Mouse (Mus musculus) lung, postnatal 0 days (tissue): ENCODE measurements at regions not wholly inside any gene's neighbourhood (a gene's known extent, or its start where the extent isn't known, plus 50 kb on each side); places are given as distances from the start of the nearest gene placed in this dataset.

Source experiments
- ATAC-seq: fragments of 200-750 bp; cut with Nextera tagmentation; 2 replicates; pipeline ENCODE4 v1.8.0; 2017; ENCODE audit warnings: moderate library complexity
- DNase-seq: peaks from one replicate; pipeline ENCODE4 v3.0.0-alpha.2; 2016; ENCODE audit warnings: low spot score
- H3K27ac ChIP-seq: fragments of 300-500 bp; sonication (generic); 2 replicates; pipeline ENCODE4 v1.5.1; 2014; ENCODE audit warnings: antibody characterized with exemption, mild to moderate bottlenecking, low read length, mixed read lengths
- H3K27me3 ChIP-seq: fragments of 300-500 bp; sonication (generic); replicated peaks from 2 replicates; pipeline ENCODE4 v1.6.1; 2014; ENCODE audit warnings: low read length, mixed read lengths; ENCODE audit not compliant: insufficient read depth
- H3K36me3 ChIP-seq: fragments of 300-500 bp; sonication (generic); 2 replicates; pipeline ENCODE4 v1.6.1; 2014; ENCODE audit warnings: low read length, mixed read lengths; ENCODE audit not compliant: insufficient read depth
- H3K4me1 ChIP-seq: fragments of 300-500 bp; sonication (generic); 2 replicates; pipeline ENCODE4 v1.6.1; 2014; ENCODE audit warnings: antibody characterized with exemption, low read depth, low read length, mixed read lengths; ENCODE audit not compliant: insufficient read depth
- H3K4me2 ChIP-seq: fragments of 300-500 bp; sonication (generic); replicated peaks from 2 replicates; pipeline ENCODE4 v1.6.1; 2014; ENCODE audit warnings: low read depth, mild to moderate bottlenecking, low read length, moderate library complexity, mixed read lengths
- H3K4me3 ChIP-seq: fragments of 300-500 bp; sonication (generic); 2 replicates; pipeline ENCODE4 v1.5.1; 2014; ENCODE audit warnings: low read depth, low read length
- H3K9ac ChIP-seq: fragments of 300-500 bp; sonication (generic); replicated peaks from 2 replicates; pipeline ENCODE4 v1.6.1; 2014; ENCODE audit warnings: low read depth, mild to moderate bottlenecking
- H3K9me3 ChIP-seq: fragments of 300-500 bp; sonication (generic); 2 replicates; pipeline ENCODE4 v1.6.1; 2016; ENCODE audit warnings: low read length, mixed read lengths
- CTCF ChIP-seq: IDR thresholded peaks from 2 replicates; pipeline ENCODE4 v1.5.1; 2016; ENCODE audit warnings: antibody characterized with exemption, mild to moderate bottlenecking
- EP300 ChIP-seq: IDR thresholded peaks from 2 replicates; pipeline ENCODE4 v1.6.1; 2016; ENCODE audit warnings: antibody characterized with exemption, mild to moderate bottlenecking, control low read depth
- WGBS: fragments of 180-500 bp; shearing (Covaris S2); extraction: QIAGEN DNeasy Blood & Tissue Kit; methylation state at CpG from one replicate; pipeline ENCODE4 v1.1.7; 2014; 5-methylcytosine and 5-hydroxymethylcytosine counted together

DNA sequence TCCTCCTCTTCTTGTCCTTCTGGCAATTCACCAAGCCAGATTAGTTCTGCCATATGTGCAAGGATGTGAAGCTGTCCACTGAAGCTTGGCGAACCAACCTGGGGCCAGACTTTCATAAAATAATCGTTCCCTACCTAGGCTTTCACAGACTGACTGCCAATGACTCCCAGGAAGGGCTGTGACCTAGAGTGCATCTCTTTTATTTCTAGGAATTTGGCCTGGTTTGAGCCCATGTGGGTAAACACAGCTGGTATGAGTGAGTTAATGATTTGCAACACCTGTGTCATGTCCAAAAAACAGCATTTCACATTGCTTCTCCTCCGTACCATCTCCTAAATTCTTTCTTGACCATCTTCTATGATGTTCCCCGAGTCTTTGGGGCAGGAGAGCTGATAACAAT is 178.0 kb upstream of the A1bg start:
- no peaks in the 10 kb centered on the region for H3K36me3 ChIP-seq
- H3K9me3 ChIP-seq = no peaks in the 10 kb centered on the region
- no peak overlapping the region for H3K4me3 ChIP-seq
- no peak overlapping the region for H3K4me2 ChIP-seq
- TF ChIP-seq EP300 (no peak), CTCF (no peak)
- DNase-seq (no peak), ATAC-seq (no peak)
- no peaks in the 10 kb centered on the region for H3K4me1 ChIP-seq
- no peak overlapping the region for H3K9ac ChIP-seq
- no peaks in the 10 kb centered on the region for H3K27me3 ChIP-seq
- 60% methylated on average over 4 of the region's 4 CpGs for WGBS
- no peak overlapping the region for H3K27ac ChIP-seq

DNA sequence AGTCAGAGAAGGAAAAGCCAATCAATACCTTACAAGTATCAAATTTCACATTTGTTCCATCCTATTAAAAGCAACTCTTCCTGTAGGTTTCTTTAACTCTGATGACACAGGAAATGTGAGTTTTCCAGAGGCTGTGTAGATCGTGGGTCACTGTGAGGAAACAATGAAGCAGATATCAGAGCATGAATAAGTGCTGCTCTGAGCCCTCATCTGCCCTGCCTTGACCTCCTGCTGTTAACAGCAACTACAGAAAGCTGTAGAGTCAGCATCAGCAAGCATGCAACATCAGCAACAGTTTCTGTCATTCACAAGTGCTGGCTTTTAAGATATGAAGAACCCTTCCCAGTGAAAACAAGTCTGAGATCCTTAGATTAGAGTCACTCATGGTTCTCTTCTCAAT is 176.2 kb upstream of the A1bg start:
- no peak for TF ChIP-seq CTCF
- no peak for TF ChIP-seq EP300
- H3K4me2 ChIP-seq = no peak overlapping the region
- H3K27ac ChIP-seq = no peak overlapping the region
- DNase-seq (no peak), ATAC-seq (no peak)
- no peak overlapping the region for H3K9ac ChIP-seq
- no peaks in the 10 kb centered on the region for H3K27me3 ChIP-seq
- H3K4me3 ChIP-seq = no peak overlapping the region
- no peaks in the 10 kb centered on the region for H3K9me3 ChIP-seq
- no peaks in the 10 kb centered on the region for H3K36me3 ChIP-seq
- 3% methylated on average over 1 of the region's 1 CpGs for WGBS
- H3K4me1 ChIP-seq = no peaks in the 10 kb centered on the region

DNA sequence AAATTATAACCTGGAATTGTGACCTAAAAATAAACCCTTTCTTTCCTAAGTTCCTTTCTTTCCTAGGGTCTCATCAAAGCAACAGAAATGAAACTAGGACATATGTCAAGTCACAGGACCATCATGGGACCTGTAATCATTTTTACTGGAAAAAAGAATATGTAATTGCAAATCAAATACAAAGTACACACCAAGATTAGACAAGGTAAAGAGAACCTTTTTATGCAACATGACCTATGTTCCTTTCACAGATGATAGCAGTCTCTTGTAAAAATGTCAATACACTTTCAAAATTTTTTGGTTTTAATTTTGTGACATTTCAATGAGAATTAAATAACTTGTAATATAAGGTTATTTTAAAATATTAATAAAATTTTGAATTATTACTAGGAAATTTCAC is 175.7 kb upstream of the A1bg start:
- ATAC-seq (no peak), DNase-seq (no peak)
- Histone ChIP-seq H3K27me3 (no peaks in the 10 kb centered on the region), H3K27ac (no peak overlapping the region), H3K9me3 (no peaks in the 10 kb centered on the region), H3K4me3 (no peak overlapping the region), H3K9ac (no peak overlapping the region), H3K4me2 (no peak overlapping the region), H3K36me3 (no peaks in the 10 kb centered on the region), H3K4me1 (no peaks in the 10 kb centered on the region)
- TF ChIP-seq CTCF = no peak

DNA sequence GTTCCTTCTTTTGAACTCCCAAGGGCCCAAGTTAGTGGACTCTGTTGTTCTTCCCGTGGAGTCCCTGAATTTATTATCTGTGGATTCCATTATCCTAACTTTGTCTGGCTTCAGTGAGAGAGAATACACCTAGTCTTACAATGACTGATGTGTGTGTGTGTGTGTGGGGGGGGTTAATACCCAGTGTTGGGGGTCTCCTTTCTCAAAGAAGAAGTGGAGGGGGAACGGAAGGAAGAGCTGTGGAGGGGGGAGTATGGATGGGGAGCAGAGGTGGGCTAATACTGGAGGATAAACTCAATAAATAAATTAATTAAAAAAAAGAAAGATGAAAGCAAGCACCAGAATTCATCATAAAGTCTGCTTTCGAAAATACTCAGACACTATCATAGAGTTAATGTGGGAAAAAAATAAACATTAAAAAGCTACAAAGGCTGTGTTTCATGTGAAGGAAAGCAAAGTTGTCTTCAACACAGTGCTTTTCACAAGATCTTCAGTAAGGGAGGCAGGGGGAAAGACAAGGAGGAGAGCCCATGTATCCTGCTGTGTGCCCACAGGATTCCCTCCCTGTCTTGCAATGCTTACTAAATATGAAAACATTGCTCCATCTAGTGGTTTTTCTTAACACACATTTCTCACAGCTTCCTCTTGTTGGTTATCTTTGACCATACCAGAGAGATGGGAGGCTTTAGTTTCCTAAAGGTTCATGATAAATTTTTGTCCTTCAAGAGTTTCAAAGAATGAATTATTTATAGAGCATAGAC is 173.4 kb upstream of the A1bg start:
- 80% methylated on average over 3 of the region's 3 CpGs for WGBS
- DNase-seq = peak; percentile 85

DNA sequence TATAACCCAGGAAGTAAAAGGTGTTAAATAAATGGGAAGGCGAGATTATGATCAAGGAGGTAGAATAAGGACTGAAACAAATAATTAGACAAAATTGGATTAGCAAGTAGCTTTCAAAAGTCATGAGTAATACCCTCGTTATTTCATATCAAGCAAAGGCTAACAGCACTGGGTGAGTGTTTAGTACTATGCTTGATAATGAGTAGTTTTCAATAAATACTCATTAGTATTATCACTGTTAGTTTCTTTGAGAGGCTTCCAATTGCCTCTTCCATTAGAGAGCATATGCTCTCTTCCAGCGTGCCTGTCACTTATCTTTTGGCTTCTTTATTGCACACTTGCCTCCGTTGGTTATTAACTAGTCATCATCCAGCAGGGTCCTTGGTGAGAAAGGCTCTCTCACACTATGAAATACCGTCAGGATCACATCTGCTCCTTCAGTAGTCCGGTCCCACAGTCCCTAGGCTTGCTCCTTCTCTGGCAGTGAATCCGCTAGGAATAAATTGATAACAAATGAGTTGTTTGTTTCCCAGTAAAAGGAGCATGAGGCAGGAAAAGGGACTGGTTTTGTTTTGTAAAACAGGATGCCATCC is 132.3 kb upstream of the A1bg start:
- WGBS = 64% methylated on average over 7 of the region's 7 CpGs
- H3K9me3 ChIP-seq = no peaks in the 10 kb centered on the region
- H3K36me3 ChIP-seq = no peaks in the 10 kb centered on the region
- H3K4me3 ChIP-seq = no peak overlapping the region
- no peaks in the 10 kb centered on the region for H3K27me3 ChIP-seq
- H3K9ac ChIP-seq = no peak overlapping the region
- ATAC-seq (no peak), DNase-seq (no peak)
- H3K27ac ChIP-seq = no peak overlapping the region
- no peaks in the 10 kb centered on the region for H3K4me1 ChIP-seq
- H3K4me2 ChIP-seq = no peak overlapping the region
- no peak for TF ChIP-seq EP300
- TF ChIP-seq CTCF = no peak

More for the DNA sequence above, 173.4 kb upstream of the A1bg start:
- no peak for ATAC-seq
- Histone ChIP-seq H3K4me3 (no peak overlapping the region), H3K9ac (no peak overlapping the region), H3K27me3 (no peaks in the 10 kb centered on the region), H3K4me2 (no peak overlapping the region), H3K9me3 (no peaks in the 10 kb centered on the region), H3K36me3 (no peaks in the 10 kb centered on the region), H3K4me1 (no peaks in the 10 kb centered on the region), H3K27ac (no peak overlapping the region)
- TF ChIP-seq EP300 (no peak), CTCF (peak; percentile 74)

DNA sequence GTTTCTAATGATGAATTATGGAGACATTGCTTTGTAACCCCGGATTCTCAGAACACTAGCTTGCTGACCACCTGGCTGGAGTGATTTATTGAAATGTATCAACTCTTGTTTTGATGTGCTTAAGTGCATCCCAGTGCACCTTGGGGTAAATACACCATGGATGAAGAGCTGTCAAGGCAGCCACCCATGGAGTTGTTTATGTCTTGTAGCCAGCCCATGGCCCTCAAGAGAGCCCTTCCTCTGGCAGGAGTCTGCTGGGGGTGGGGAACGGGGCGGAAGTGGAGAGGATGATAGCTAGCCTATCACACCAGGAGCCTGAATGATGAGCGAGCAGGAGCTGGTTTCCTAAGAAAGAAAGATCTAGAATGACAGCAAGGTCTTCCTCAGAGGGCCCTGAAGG is 128.6 kb upstream of the A1bg start:
- DNase-seq = no peak
- ATAC-seq = no peak
- WGBS = 64% methylated on average over 4 of the region's 4 CpGs
- Histone ChIP-seq H3K9ac (no peak overlapping the region), H3K4me2 (no peak overlapping the region), H3K4me1 (no peaks in the 10 kb centered on the region), H3K27ac (no peak overlapping the region), H3K4me3 (no peak overlapping the region), H3K36me3 (no peaks in the 10 kb centered on the region), H3K27me3 (no peaks in the 10 kb centered on the region), H3K9me3 (no peaks in the 10 kb centered on the region)
- TF ChIP-seq EP300 (no peak), CTCF (no peak)
